Mouse (Mus musculus): Measurements from ENCODE around the gene Fam110a.

GRCm38 (mm10) chr2:152002529-152002928, 22.5 kb upstream of the Fam110a start:
- no peak for TF ChIP-seq GATA1 (IDR thresholded peaks at IDR 0.05; ENCODE audit: borderline replicate concordance, low read length)
- TF ChIP-seq FLI1 (IDR thresholded peaks at IDR 0.05; ENCODE audit: low read length), result no peak

Measured in megakaryocyte, embryonic 14.5 days (primary cell).